ENCODE assay signal across 27 mouse cellular contexts in genomic region chr8:115871381-115871780, GRCm38 (mm10).
DNase-seq lines count a peak whose midpoint lies in the region; ATAC-seq and TF ChIP-seq lines count a peak whose summit lies in the region.
"Had no signal": no experiment of that assay in that cellular context is flagged by ENCODE, and none has a peak within 500 bp of the region (broad histone marks: within the 10 kb centered on the region; RNA-seq: fewer than 3 reads in every experiment).

No protein-coding gene starts in this region.

- no peak overlapping the region for H3K27ac ChIP-seq in forebrain, postnatal 0 days (ENCODE audit: low read depth, low read length)
- H3K27ac ChIP-seq in forebrain, embryonic 12.5 days = no peak overlapping the region
- H3K27ac ChIP-seq: embryonic facial prominence, embryonic 12.5 days; forebrain, embryonic 15.5 days; gastrocnemius, adult 2 months; heart, adult 2 months; layer of hippocampus, adult 2 months; liver, embryonic 14.5 days; midbrain, embryonic 12.5 days; neural tube, embryonic 15.5 days had no signal

- no peak overlapping the region for H3K4me3 ChIP-seq in forebrain, postnatal 0 days (ENCODE audit: low read depth, low read length)
- no peak overlapping the region for H3K4me3 ChIP-seq in forebrain, embryonic 12.5 days (replicated peaks)
- H3K4me3 ChIP-seq: embryonic facial prominence, embryonic 12.5 days; forebrain, embryonic 15.5 days; gastrocnemius, adult 2 months; heart, adult 2 months; heart, embryonic 12.5 days; layer of hippocampus, adult 2 months; midbrain, embryonic 12.5 days; neural tube, embryonic 15.5 days had no signal

- H3K4me2 ChIP-seq in forebrain, postnatal 0 days (ENCODE audit: low read depth) = no peak overlapping the region
- H3K4me2 ChIP-seq in forebrain, embryonic 12.5 days = no peak overlapping the region
- H3K4me2 ChIP-seq: embryonic facial prominence, embryonic 12.5 days; forebrain, embryonic 15.5 days; heart, embryonic 12.5 days; midbrain, embryonic 12.5 days; neural tube, embryonic 15.5 days had no signal

- no peaks in the 10 kb centered on the region for H3K9me3 ChIP-seq in forebrain, postnatal 0 days (ENCODE audit: low read length)
- H3K9me3 ChIP-seq in forebrain, embryonic 12.5 days = no peaks in the 10 kb centered on the region
- H3K9me3 ChIP-seq: embryonic facial prominence, embryonic 12.5 days; forebrain, embryonic 15.5 days; heart, embryonic 12.5 days; midbrain, embryonic 12.5 days; neural tube, embryonic 15.5 days had no signal

- ATAC-seq in forebrain, postnatal 0 days = peak; percentile 66
- no peak for ATAC-seq in forebrain, embryonic 12.5 days (ENCODE audit: low FRiP score)
- ATAC-seq: forebrain, embryonic 15.5 days; inflammation-experienced regulatory T-cells, adult 6 months had no signal

- peak; percentile 16 for DNase-seq in forebrain, postnatal 0 days
- DNase-seq in layer of hippocampus, postnatal 10 days (ENCODE audit: low spot score in 2 of 2) = peak; percentile 7 to 14
- DNase-seq in layer of hippocampus, adult 9-10 months (ENCODE audit: low spot score) = no peak
- DNase-seq in lung, postnatal 10 days = peak; percentile 46
- DNase-seq in lung, adult 18-20 months = no peak
- peak; percentile 47 for DNase-seq in Muller cell, postnatal 12 days (ENCODE audit: inconsistent ontology term)
- DNase-seq in heart, postnatal 10 days = no peak
- DNase-seq: adrenal gland, postnatal 25 days; cerebellum, adult 2 months; embryo, embryonic 11 days; gastrocnemius, adult 2 months; gastrocnemius, postnatal 36 days; heart, adult 2 months; kidney, adult 11 months; layer of hippocampus, postnatal 36 days; liver; lung, postnatal 36 days; thymus, postnatal 4 days had no signal

- no peaks in the 10 kb centered on the region for H3K4me1 ChIP-seq in forebrain, postnatal 0 days (ENCODE audit: insufficient read depth)
- peaks cover 6% of the 10 kb centered on the region; the same call in 1 of the 2 replicates for H3K4me1 ChIP-seq in forebrain, embryonic 12.5 days
- H3K4me1 ChIP-seq: heart, embryonic 12.5 days had no signal

- no peaks in the 10 kb centered on the region for H3K36me3 ChIP-seq in forebrain, postnatal 0 days (ENCODE audit: insufficient read depth)
- no peaks in the 10 kb centered on the region for H3K36me3 ChIP-seq in forebrain, embryonic 12.5 days (replicated peaks)
- H3K36me3 ChIP-seq: embryonic facial prominence, embryonic 12.5 days; forebrain, embryonic 15.5 days; heart, embryonic 12.5 days; midbrain, embryonic 12.5 days; neural tube, embryonic 15.5 days had no signal

- no peaks in the 10 kb centered on the region for H3K27me3 ChIP-seq in forebrain, postnatal 0 days (ENCODE audit: insufficient read depth, low read length)
- H3K27me3 ChIP-seq in forebrain, embryonic 12.5 days = no peaks in the 10 kb centered on the region
- H3K27me3 ChIP-seq: embryonic facial prominence, embryonic 12.5 days; forebrain, embryonic 15.5 days; heart, embryonic 12.5 days; neural tube, embryonic 15.5 days had no signal

- no peak for TF ChIP-seq CTCF in forebrain, postnatal 0 days (IDR thresholded peaks at IDR 0.05; ENCODE audit: low read depth)

- WGBS in forebrain, postnatal 0 days = 43% methylated on average over 5 of the region's 5 CpGs
- 69% methylated on average over 5 of the region's 5 CpGs for WGBS in forebrain, embryonic 12.5 days

- intact Hi-C loops in heart, postnatal 10 days (cut with DNase I) = no loop called here

- H3K9ac ChIP-seq in forebrain, postnatal 0 days = no peak overlapping the region
- H3K9ac ChIP-seq in forebrain, embryonic 12.5 days = no peak overlapping the region
- H3K9ac ChIP-seq: embryonic facial prominence, embryonic 12.5 days; forebrain, embryonic 15.5 days; heart, embryonic 12.5 days; liver, embryonic 14.5 days; midbrain, embryonic 12.5 days; neural tube, embryonic 15.5 days had no signal

Comparison
In these comparisons a context has a peak if more than half of its experiments do, and no peak if none do; other contexts are left out.
1. DNase-seq: peak in forebrain, postnatal 0 days (single experiment), layer of hippocampus, postnatal 10 days (2 of 2), lung, postnatal 10 days (single experiment) and Muller cell, postnatal 12 days (single experiment); none in layer of hippocampus, adult 9-10 months (single experiment), lung, adult 18-20 months (0 of 2) and heart, postnatal 10 days (0 of 2).